Mouse (Mus musculus): ENCODE data around the gene H2-Q7. TPM values are rescaled to one million over a fixed set of nuclear protein-coding genes. Genes with fewer than 3 reads are reported as not detected.
"Not testable (repeated sequence)": the region's sequence is repeated elsewhere in the genome, so short reads cannot be mapped to it uniquely, and the experiment has no call there.

The H2-Q7 gene
- polyA plus RNA-seq, 1 experiment from 2014 or later: 13.9 TPM

DNA sequence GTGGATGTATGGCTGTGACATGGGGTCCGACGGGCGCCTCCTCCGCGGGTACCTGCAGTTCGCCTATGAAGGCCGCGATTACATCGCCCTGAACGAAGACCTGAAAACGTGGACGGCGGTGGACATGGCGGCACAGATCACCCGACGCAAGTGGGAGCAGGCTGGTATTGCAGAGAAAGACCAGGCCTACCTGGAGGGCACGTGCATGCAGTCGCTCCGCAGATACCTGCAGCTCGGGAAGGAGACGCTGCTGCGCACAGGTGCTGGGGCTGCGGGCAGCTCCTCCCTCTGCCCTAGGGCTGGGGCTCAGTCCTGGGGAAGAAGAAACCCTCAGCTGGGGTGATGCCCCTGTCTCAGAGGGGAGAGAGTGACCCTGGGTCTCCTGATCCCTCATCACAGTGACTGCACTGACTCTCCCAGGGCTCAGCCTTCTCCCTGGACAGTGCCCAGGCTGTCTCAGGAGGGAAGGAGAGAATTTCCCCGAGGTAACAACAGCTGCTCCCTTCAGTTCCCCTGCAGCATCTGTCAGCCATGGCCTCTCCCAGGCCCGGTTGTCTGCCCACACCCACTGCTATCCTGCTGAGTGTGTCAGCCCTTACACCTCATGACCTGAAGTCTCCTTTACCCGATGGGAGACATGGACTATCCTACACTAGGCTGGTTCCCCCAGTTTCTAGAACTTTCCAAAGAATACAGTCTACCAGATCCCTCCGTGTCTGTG is 1.1 kb downstream of the H2-Q7 start:
- H3K9ac ChIP-seq; H3K4me1 ChIP-seq; ATAC-seq (replicated peaks; ENCODE audit: low FRiP score); H3K27ac ChIP-seq; H3K4me3 ChIP-seq (replicated peaks); H3K36me3 ChIP-seq; H3K9me3 ChIP-seq (replicated peaks): not testable (repeated sequence)
- H3K27me3 ChIP-seq: peaks cover 16% of the 10 kb centered on the region
- peak overlapping the region; percentile 99 for H3K4me2 ChIP-seq
- 49% methylated on average over 27 of the region's 27 CpGs for WGBS

DNA sequence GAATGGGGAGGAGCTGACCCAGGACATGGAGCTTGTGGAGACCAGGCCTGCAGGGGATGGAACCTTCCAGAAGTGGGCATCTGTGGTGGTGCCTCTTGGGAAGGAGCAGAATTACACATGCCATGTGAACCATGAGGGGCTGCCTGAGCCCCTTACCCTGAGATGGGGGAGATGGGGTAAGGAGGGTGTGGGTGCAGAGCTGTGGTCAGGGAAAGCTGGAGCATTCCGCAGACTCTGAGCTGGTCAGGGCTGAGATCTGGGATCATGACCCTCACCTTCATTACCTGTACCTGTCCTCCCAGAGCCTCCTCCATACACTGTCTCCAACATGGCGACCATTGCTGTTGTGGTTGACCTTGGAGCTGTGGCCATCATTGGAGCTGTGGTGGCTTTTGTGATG is 3.4 kb downstream of the H2-Q7 start:
- not testable (repeated sequence) for H3K36me3 ChIP-seq; ATAC-seq (replicated peaks; ENCODE audit: low FRiP score); H3K4me3 ChIP-seq (replicated peaks); H3K4me1 ChIP-seq; H3K4me2 ChIP-seq; H3K27ac ChIP-seq; H3K9me3 ChIP-seq (replicated peaks); H3K9ac ChIP-seq
- peaks cover 13% of the 10 kb centered on the region for H3K27me3 ChIP-seq
- WGBS: 89% methylated on average over 2 of the region's 2 CpGs

DNA sequence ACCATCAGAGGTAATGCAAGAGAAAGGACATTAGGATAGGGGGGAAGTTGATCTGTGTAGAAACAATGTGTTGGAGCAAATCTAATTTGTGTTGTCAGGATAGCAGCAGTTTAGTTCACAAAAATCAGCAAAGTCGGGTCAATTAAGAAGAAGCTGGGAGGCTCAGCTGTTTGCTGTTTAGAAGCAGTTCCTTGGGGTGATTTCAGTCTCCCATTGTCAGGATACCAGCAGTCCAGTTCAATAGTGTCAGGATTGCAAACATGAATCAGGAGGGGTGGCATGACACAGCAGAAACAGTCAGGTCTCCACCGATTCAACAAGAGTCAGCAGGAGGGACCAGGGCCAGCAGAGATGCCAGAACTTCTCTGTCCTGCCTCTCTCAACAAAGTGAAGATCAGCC is 5.6 kb downstream of the H2-Q7 start:
- H3K36me3 ChIP-seq; H3K4me3 ChIP-seq (replicated peaks); H3K27ac ChIP-seq; ATAC-seq (replicated peaks; ENCODE audit: low FRiP score); H3K27me3 ChIP-seq; H3K9ac ChIP-seq; H3K4me2 ChIP-seq; H3K4me1 ChIP-seq; H3K9me3 ChIP-seq (replicated peaks): not testable (repeated sequence)
- 91% methylated on average over 2 of the region's 2 CpGs for WGBS

DNA sequence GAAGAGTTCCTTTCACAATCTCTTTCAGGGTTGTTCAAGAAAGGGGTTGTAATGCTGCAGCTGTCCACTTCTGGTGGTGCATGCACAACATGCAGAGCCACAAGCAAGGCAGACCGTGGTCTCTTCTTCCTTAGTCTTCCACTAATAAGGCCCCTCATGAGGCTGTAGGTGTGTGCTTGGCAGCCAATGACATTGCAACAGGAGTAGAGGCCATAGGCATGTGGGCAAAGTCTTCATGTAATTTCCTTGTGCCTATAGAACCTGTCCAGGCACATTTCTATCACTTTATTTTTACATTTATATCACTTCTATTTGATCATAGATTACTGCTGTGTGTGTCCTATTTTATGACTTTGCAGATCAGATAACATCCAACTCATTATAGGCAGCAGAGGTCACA is 19.3 kb downstream of the H2-Q7 start:
- H3K27me3 ChIP-seq; H3K9ac ChIP-seq; H3K27ac ChIP-seq; H3K4me1 ChIP-seq; H3K4me2 ChIP-seq; H3K9me3 ChIP-seq (replicated peaks); H3K4me3 ChIP-seq (replicated peaks); H3K36me3 ChIP-seq; ATAC-seq (replicated peaks; ENCODE audit: low FRiP score): not testable (repeated sequence)
- WGBS: no CpG with 5 or more reads among the region's 1 CpGs

DNA sequence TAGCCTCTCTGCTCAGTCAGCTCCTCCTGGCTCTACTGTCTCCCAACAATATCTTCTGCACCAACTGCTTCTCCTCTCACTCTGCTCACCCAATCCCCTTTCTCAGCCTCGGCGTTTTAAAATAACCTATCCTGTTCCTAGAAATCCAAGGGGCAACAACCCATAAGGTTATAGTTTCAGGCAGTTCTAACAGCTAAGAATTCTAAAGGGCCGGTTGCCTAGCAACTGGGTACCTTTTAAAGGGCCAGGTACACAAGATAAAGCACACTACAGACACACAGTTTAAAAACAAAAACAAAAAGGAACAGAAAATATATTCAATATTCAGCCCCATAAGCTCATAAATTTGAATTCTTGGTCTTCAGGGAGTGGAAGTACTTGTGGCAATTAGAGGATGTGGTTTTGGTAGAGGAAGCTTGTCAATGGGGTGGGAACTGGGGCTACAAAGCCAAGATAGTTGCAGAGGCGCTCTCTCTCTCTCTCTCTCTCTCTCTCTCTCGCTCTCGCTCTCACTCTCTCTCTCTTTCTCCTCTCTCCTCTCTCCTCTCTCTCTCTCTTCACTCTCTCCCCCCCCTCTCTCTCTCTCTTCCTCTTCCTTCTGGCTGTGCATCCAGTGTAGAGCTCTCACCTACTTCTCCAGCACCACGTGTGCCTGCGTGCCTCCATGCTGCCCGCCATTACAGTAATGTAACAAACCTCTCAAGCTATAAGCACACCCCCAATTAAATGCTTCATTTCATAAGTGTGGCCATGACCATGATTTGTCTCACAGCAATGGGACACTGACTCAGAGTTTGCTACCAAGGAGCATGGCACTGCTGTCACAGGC is 21.8 kb downstream of the H2-Q7 start:
- not testable (repeated sequence) for ATAC-seq (replicated peaks; ENCODE audit: low FRiP score); H3K9me3 ChIP-seq (replicated peaks); H3K4me1 ChIP-seq; H3K27ac ChIP-seq; H3K27me3 ChIP-seq; H3K36me3 ChIP-seq; H3K4me3 ChIP-seq (replicated peaks); H3K4me2 ChIP-seq; H3K9ac ChIP-seq
- 58% methylated on average over 3 of the region's 9 CpGs for WGBS

DNA sequence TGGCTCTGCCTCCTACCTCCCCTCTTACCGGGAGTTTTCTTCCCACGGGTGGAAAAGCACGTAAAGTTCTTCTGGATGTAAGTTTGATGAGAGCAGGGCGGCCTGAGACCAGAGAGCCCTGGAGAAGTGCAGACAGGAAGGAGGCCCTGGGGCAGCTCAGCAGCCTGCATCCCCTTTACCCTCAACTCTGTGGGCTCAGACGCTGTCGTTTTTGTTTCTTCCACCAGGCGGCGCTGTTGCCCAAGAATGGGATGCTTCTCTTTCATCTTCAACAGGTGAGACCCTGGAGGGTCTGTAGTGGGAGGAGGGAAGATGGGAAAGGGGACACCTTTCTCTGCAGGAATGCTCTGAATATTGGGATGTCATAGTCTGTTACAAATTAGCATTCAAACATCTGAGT is 26.7 kb downstream of the H2-Q7 start:
- not testable (repeated sequence) for H3K9me3 ChIP-seq (replicated peaks); H3K4me2 ChIP-seq; H3K4me3 ChIP-seq (replicated peaks); H3K9ac ChIP-seq; H3K36me3 ChIP-seq; H3K27ac ChIP-seq; ATAC-seq (replicated peaks; ENCODE audit: low FRiP score)
- Histone ChIP-seq H3K27me3 (peaks cover 24% of the 10 kb centered on the region), H3K4me1 (peaks cover 11% of the 10 kb centered on the region)
- WGBS: 7% methylated on average over 8 of the region's 8 CpGs

DNA sequence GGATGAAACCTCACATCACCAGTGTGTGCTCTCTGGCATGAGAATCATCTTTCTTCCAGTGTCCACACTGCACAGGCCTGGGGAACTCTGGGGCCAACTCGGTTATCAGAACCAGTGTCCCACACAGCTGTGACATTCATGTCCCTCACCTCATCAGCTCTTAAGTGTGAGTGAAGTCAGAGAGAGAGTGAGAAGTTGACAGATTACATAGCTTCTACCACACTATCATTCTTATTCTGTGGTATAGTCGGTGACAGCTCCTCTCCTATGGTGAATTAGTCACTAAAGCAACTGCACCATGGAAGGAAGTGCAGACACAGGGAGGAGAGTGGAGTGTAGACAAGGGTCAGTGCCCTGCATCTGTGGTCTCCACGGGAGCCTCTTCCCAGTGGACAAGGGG is 30.0 kb downstream of the H2-Q7 start:
- Histone ChIP-seq H3K4me1 (peaks cover 14% of the 10 kb centered on the region), H3K27me3 (peaks cover 28% of the 10 kb centered on the region)
- not testable (repeated sequence) for H3K36me3 ChIP-seq; H3K9me3 ChIP-seq (replicated peaks); H3K4me2 ChIP-seq; H3K4me3 ChIP-seq (replicated peaks); H3K27ac ChIP-seq; ATAC-seq (replicated peaks; ENCODE audit: low FRiP score); H3K9ac ChIP-seq
- WGBS: 54% methylated on average over 3 of the region's 3 CpGs

DNA sequence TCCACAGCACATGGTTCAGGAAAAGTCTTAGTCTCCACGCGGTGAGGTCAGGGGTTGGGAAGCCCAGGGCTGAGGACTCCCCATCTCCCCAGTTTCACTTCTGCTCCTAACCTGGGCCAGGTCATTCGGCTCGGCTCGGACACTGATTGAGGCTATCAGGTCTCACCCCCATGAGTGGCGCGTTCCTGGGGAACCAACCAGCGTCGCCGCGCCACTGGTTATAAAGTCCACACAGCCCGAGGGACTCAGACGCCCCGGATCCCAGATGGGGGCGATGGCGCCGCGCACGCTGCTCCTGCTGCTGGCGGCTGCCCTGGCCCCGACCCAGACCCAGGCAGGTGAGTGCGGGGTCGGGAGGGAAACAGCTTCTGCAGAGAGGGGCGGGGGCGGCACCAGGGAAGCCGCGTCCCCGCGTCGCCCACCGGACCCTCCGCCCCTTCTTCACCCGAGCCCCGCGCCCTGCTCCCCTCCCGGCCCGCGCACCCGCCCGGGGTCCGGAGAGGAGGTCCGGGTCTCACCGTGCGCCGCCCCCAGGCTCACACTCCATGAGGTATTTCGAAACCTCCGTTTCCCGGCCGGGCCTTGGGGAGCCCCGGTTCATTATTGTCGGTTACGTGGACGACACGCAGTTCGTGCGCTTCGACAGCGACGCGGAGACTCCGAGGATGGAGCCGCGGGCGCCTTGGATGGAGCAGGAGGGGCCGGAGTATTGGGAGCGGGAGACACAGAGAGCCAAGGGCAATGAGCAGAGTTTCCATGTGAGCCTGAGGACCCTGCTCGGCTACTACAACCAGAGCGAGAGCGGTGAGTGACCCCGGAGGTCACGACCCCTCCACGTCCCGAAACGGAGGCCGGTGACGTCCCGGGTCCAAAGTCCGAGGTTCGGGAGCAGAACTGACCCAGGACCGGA is 31.1 kb downstream of the H2-Q7 start, which contains the start of gene H2-Q10:
H2-Q10 (plus strand) TSS at position 248 of the 910 bp plus-strand sequence.
- peaks cover 31% of the 10 kb centered on the region for H3K27me3 ChIP-seq
- WGBS: under 1% methylated on average over 80 of the region's 80 CpGs
- peak; percentile 22; the same call in 1 of the 2 replicates for ATAC-seq (replicated peaks; ENCODE audit: low FRiP score)
- no peaks in the 10 kb centered on the region for H3K36me3 ChIP-seq
- peak within 1 kb of the TSS; percentile 50 for H3K4me3 ChIP-seq (replicated peaks)
- no peaks in the 10 kb centered on the region for H3K9me3 ChIP-seq (replicated peaks)
- H3K4me1 ChIP-seq: peaks cover 14% of the 10 kb centered on the region
- H3K27ac ChIP-seq: no peak within 1 kb of the TSS
- peak within 1 kb of the TSS; percentile 93 for H3K4me2 ChIP-seq
- peak within 1 kb of the TSS; percentile 32 for H3K9ac ChIP-seq

DNA sequence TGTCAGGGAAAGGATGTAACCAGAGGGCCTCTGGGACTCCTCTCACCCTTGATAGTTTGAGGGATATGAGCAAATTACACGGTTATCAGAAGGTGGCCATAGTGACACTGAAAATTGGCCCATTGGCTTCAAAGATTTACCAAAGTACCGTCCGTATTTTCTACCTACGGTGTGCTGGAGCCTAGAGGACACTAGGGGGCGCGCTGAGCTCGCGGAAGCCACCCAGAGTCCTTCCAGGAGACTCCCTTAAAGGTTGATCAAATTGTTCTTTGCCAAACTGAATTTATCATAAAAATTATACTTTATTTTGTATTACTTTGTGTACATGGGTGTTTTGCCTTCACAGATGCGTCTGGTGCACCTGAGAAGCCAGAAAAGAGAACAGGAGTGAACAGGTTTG is 45.1 kb downstream of the H2-Q7 start:
- Histone ChIP-seq H3K9ac (no peak overlapping the region), H3K27ac (no peak overlapping the region), H3K4me2 (no peak overlapping the region), H3K4me3 (replicated peaks) (no peak overlapping the region), H3K9me3 (replicated peaks) (no peaks in the 10 kb centered on the region), H3K27me3 (no peaks in the 10 kb centered on the region), H3K36me3 (no peaks in the 10 kb centered on the region), H3K4me1 (no peaks in the 10 kb centered on the region)
- no peak for ATAC-seq (replicated peaks; ENCODE audit: low FRiP score)
- under 1% methylated on average over 9 of the region's 9 CpGs for WGBS

DNA sequence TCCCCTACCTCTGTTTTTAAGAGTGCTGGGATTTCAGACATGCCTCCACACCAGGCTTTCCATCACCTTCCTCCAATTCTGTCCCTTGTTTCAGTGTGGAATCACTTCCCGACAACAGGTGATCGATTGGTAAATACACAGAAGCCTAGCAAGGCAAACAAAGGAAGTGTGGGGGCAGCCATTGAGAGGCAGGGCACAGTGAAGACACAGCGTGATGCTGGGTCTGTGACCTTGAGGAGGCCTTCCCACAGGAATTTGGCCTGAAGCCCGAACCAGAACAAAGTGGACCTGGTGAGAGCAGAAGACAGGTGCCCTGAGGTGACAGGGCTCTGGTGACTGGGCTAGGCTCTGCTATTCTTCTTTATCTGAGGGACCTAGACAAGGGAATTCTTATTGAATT is 46.7 kb downstream of the H2-Q7 start:
- ATAC-seq (replicated peaks; ENCODE audit: low FRiP score): no peak

DNA sequence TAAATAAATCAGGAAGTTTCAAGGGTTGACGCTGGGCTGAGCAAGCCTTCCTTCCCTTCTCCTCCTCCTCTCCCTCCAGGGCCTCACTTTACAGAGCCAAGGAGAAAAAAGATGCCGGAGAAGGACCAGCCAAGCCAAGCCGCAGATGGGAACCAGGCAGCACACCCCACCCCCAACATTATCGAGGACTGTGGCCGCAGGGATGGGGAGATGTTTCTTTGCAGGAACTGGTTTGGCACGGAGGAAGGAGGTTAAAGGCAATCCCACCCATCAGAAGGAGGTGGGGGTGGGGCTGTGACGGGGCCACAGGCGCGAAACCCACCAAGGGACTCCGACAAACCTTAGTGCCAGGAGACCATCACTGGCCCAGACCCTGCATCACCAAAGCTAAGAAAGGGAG is 47.8 kb downstream of the H2-Q7 start:
- ATAC-seq (replicated peaks; ENCODE audit: low FRiP score): no peak
- no peaks in the 10 kb centered on the region for H3K27me3 ChIP-seq
- no peak overlapping the region for H3K4me3 ChIP-seq (replicated peaks)
- no peak overlapping the region for H3K27ac ChIP-seq
- no peak overlapping the region for H3K4me2 ChIP-seq
- no peaks in the 10 kb centered on the region for H3K4me1 ChIP-seq
- no peaks in the 10 kb centered on the region for H3K9me3 ChIP-seq (replicated peaks)
- 64% methylated on average over 10 of the region's 10 CpGs for WGBS
- no peaks in the 10 kb centered on the region for H3K36me3 ChIP-seq
- H3K9ac ChIP-seq: no peak overlapping the region

More for the DNA sequence above, 46.7 kb downstream of the H2-Q7 start:
- WGBS: 31% methylated on average over 4 of the region's 4 CpGs
- Histone ChIP-seq H3K27me3 (no peaks in the 10 kb centered on the region), H3K9ac (no peak overlapping the region), H3K36me3 (no peaks in the 10 kb centered on the region), H3K4me2 (no peak overlapping the region), H3K4me3 (replicated peaks) (no peak overlapping the region), H3K9me3 (replicated peaks) (no peaks in the 10 kb centered on the region), H3K4me1 (no peaks in the 10 kb centered on the region), H3K27ac (no peak overlapping the region)

DNA sequence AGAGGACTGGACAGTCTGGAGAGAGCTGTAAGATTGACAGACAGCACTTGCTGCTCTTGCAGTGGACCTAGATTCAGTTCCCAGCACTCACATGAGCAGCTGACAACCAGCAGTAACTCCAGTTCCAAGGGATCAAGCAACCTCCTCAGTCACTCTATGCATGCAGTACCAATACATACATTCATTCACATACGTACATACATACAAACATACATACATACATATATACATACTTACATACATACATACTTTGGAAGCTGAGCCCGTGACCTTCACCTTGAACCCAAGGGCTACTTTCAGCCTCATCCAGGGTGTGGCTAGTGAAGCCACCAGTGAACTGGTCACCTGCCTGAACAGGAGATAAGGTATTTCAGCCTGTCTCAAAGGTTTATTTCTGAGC is 49.1 kb downstream of the H2-Q7 start:
- Histone ChIP-seq H3K27ac (no peak overlapping the region), H3K4me3 (replicated peaks) (no peak overlapping the region), H3K4me1 (no peaks in the 10 kb centered on the region), H3K4me2 (no peak overlapping the region), H3K36me3 (no peaks in the 10 kb centered on the region), H3K9me3 (replicated peaks) (no peaks in the 10 kb centered on the region), H3K9ac (no peak overlapping the region), H3K27me3 (no peaks in the 10 kb centered on the region)
- WGBS: 90% methylated on average over 2 of the region's 2 CpGs
- ATAC-seq (replicated peaks; ENCODE audit: low FRiP score): no peak

All from kidney, embryonic 15.5 days (tissue).